Mouse (Mus musculus): ENCODE data around the gene Oser1. TPM values are rescaled to one million over a fixed set of nuclear protein-coding genes. Genes with fewer than 3 reads are reported as not detected.
A peak's percentile ranks its signal among the peaks of the same experiment; 100 is the strongest.
"Not testable (repeated sequence)": the region's sequence is repeated elsewhere in the genome, so short reads cannot be mapped to it uniquely, and the experiment has no call there.

Gene Oser1
- total and polyA plus RNA-seq, 3 experiments = 9.7 to 21.2 (median 19.6) TPM

DNA sequence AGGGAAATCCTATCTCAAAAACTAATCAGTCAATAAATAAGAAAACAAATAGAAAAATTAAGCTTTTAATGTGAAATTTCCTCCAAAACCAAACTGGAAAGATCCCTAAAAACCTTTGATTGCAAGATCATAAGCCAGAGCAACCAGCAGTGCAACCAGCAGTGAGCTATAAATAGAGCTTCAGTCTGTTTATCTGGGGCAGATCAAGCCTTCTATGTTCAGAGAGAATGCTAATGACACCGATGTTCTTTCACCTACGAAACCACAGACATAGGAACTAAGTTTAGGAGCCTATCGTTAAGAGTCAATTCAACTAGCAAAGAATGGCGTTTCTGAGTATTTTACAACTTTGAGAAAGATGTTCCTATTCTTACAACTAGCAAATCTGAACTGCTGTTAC lies 12.7 kb downstream of the Oser1 start:
- WGBS = 55% methylated on average over 4 of the region's 4 CpGs
- intact Hi-C loops (cut with DNase I) = loop anchor here (10.0 kb wide), 2 partner anchors 207 to 477 kb away; partner anchors contain the start of genes Srsf6 and Tox2
- no peak overlapping the region for H3K4me3 ChIP-seq
- no peaks in the 10 kb centered on the region; the same call in 1 of the 2 replicates for H3K4me1 ChIP-seq (ENCODE audit: control insufficient read depth, insufficient read depth, low read length)
- no peak for DNase-seq
- peaks cover 30% of the 10 kb centered on the region for H3K36me3 ChIP-seq (ENCODE audit: control insufficient read depth, insufficient read depth, low read length)
- peaks cover 5% of the 10 kb centered on the region; the same call in 1 of the 2 replicates for H3K79me2 ChIP-seq (replicated peaks; ENCODE audit: control insufficient read depth, insufficient read depth, low read length)
- H3K27me3 ChIP-seq (ENCODE audit: control insufficient read depth, insufficient read depth, low read length) = no peaks in the 10 kb centered on the region
- TF ChIP-seq CTCF (IDR thresholded peaks at IDR 0.05) = no peak
- TF ChIP-seq POLR2A (IDR thresholded peaks at IDR 0.05; ENCODE audit: insufficient read depth, low read depth, low read length) = no peak
- TF ChIP-seq EP300 (IDR thresholded peaks at IDR 0.05; ENCODE audit: insufficient read depth, low read depth, low read length) = no peak
- peak overlapping the region; percentile 21; the same call in 1 of the 2 replicates for H3K27ac ChIP-seq
- H3K9ac ChIP-seq (ENCODE audit: low read depth, low read length) = no peak overlapping the region

DNA sequence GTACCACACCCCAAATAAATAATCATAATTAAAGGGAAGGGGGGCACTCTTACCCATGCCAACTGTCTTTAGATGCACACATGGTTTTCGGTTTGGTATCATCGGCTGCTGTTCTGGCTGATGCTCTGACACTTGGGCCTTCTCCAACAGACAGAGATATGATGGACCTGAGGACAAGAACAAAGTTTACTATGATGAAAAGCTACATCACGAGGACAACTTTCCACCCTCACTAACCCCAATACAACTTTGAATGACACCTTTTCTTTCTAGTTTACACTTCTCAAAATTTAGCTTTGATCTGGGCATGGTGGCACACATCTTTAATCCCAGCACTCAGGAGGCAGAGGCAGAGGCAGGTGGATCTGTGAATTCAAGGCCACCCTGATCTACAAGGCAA lies 13.2 kb downstream of the Oser1 start:
- not testable (repeated sequence) for H3K79me2 ChIP-seq (replicated peaks; ENCODE audit: control insufficient read depth, insufficient read depth, low read length); DNase-seq; H3K27me3 ChIP-seq (ENCODE audit: control insufficient read depth, insufficient read depth, low read length); H3K4me1 ChIP-seq (ENCODE audit: control insufficient read depth, insufficient read depth, low read length); H3K4me3 ChIP-seq; H3K9ac ChIP-seq (ENCODE audit: low read depth, low read length)
- H3K36me3 ChIP-seq (ENCODE audit: control insufficient read depth, insufficient read depth, low read length) = peaks cover 30% of the 10 kb centered on the region
- intact Hi-C loops (cut with DNase I) = loop anchor here (10.0 kb wide), 2 partner anchors 207 to 477 kb away; partner anchors contain the start of genes Srsf6 and Tox2
- WGBS = 67% methylated on average over 3 of the region's 3 CpGs
- peak overlapping the region; percentile 21; the same call in 1 of the 2 replicates for H3K27ac ChIP-seq

DNA sequence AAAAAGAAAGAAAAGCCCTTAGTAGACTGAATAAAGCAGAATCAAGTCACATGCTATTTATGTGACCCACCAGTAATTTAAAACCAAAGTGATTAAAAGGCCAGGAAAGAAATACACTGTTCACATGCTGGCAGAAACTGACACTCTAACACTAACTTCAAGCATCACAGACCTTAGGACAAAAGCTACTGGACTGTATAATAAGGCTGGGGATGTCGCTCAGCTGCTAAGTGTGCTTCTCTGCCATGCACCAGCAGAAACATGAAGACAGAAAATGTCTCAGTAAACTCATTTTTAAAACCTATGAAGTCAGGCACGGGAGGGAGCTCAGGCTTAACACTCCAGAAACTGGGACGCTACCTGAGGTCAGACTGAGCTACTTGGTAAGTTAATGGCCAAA lies 14.3 kb downstream of the Oser1 start:
- Histone ChIP-seq H3K36me3 (ENCODE audit: control insufficient read depth, insufficient read depth, low read length) (peaks cover 25% of the 10 kb centered on the region), H3K27ac (no peak overlapping the region), H3K4me3 (no peak overlapping the region), H3K9ac (ENCODE audit: low read depth, low read length) (no peak overlapping the region), H3K4me1 (ENCODE audit: control insufficient read depth, insufficient read depth, low read length) (no peaks in the 10 kb centered on the region; the same call in 1 of the 2 replicates), H3K79me2 (replicated peaks; ENCODE audit: control insufficient read depth, insufficient read depth, low read length) (peaks cover 5% of the 10 kb centered on the region; the same call in 1 of the 2 replicates), H3K27me3 (ENCODE audit: control insufficient read depth, insufficient read depth, low read length) (no peaks in the 10 kb centered on the region)
- DNase-seq = no peak
- intact Hi-C loops (cut with DNase I) = loop anchor here (10.0 kb wide), 2 partner anchors 205 to 475 kb away; partner anchors contain the start of genes Srsf6 and Tox2
- 90% methylated on average over 3 of the region's 3 CpGs for WGBS
- TF ChIP-seq CTCF (IDR thresholded peaks at IDR 0.05) (no peak), POLR2A (IDR thresholded peaks at IDR 0.05; ENCODE audit: insufficient read depth, low read depth, low read length) (no peak), EP300 (IDR thresholded peaks at IDR 0.05; ENCODE audit: insufficient read depth, low read depth, low read length) (no peak)

DNA sequence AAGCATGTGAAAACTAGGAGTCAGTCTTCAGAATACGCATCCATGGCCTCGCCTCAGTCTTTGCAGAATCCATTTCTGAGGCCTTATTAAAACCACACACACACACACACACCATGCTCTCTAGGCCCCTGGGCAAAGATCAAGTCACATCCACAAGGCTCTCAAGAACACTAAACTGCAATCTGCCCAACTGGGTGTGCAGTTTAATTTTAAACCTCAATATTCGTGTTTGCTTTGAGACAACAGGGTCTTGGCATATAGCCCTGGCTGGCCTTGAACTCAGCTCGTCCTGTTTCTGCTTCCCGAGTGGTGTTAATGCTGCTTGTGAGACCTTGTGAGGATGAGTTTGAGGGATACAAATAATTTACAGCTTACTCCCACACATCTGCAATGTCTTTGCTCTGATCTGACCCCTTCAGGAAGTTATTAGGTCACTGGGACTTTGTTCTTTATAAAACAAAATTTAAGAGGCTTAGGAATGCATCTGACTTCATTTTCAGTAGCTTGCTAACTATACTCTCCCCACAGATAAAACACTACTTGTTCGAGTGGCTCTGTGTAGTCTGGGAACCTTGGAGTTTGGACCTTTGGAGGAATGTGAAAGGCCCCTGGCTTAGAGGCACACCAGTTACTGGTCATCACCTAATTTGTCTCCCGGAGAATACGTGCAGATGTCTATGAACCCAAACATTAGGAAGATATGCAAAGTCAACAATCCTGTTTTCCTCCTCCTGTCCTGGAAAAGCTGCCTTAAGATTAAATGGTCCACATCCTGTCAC lies 20.3 kb downstream of the Oser1 start:
- no peak for TF ChIP-seq POLR2A (IDR thresholded peaks at IDR 0.05; ENCODE audit: insufficient read depth, low read depth, low read length)
- no peak for TF ChIP-seq CTCF (IDR thresholded peaks at IDR 0.05)
- TF ChIP-seq EP300 (IDR thresholded peaks at IDR 0.05; ENCODE audit: insufficient read depth, low read depth, low read length) = no peak
- H3K27me3 ChIP-seq (ENCODE audit: control insufficient read depth, insufficient read depth, low read length) = no peaks in the 10 kb centered on the region
- H3K36me3 ChIP-seq (ENCODE audit: control insufficient read depth, insufficient read depth, low read length) = peaks cover 2% of the 10 kb centered on the region
- peaks cover 1% of the 10 kb centered on the region for H3K4me1 ChIP-seq (ENCODE audit: control insufficient read depth, insufficient read depth, low read length)
- H3K9ac ChIP-seq (ENCODE audit: low read depth, low read length) = no peak overlapping the region
- 44% methylated on average over 8 of the region's 8 CpGs for WGBS
- no peak for DNase-seq
- no peak overlapping the region for H3K27ac ChIP-seq
- H3K4me3 ChIP-seq = no peak overlapping the region
- intact Hi-C loops (cut with DNase I) = loop anchor here (5.0 kb wide), 1 partner anchor 132 kb away; no protein-coding TSS in a partner anchor
- H3K79me2 ChIP-seq (replicated peaks; ENCODE audit: control insufficient read depth, insufficient read depth, low read length) = peaks cover 2% of the 10 kb centered on the region; the same call in 1 of the 2 replicates

DNA sequence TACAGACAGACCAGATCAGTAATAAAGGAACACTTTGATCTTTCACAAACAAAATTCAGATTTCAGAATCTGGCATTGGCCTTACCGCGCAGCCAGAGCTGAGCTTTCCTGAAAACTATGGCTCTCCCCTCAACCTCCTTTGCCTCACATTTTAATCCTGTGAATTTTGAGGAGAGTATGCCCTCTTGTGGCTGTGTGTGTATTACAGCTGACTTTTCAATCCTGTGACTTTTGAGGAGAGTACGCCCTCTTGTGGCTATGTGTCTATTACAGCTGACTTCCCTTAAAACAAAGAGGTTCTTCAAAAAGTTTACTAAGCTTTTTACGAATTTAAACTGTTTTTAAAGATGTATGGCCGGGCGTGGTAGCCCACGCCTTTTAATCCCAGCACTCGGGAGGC lies 23.3 kb downstream of the Oser1 start:
- intact Hi-C loops (cut with DNase I) = loop anchor here (1.0 to 5.0 kb wide), 3 partner anchors 61 to 352 kb away; no protein-coding TSS in a partner anchor
- DNase-seq = peak; percentile 73 to 74
- whole genome bisulfite sequencing = 3% methylated on average over 8 of the region's 8 CpGs
- Histone ChIP-seq H3K4me3 (no peak overlapping the region), H3K9ac (ENCODE audit: low read depth, low read length) (no peak overlapping the region), H3K4me1 (ENCODE audit: control insufficient read depth, insufficient read depth, low read length) (peaks cover 5% of the 10 kb centered on the region), H3K79me2 (replicated peaks; ENCODE audit: control insufficient read depth, insufficient read depth, low read length) (no peaks in the 10 kb centered on the region), H3K36me3 (ENCODE audit: control insufficient read depth, insufficient read depth, low read length) (no peaks in the 10 kb centered on the region), H3K27ac (no peak overlapping the region), H3K27me3 (ENCODE audit: control insufficient read depth, insufficient read depth, low read length) (no peaks in the 10 kb centered on the region)
- TF ChIP-seq CTCF (IDR thresholded peaks at IDR 0.05) (peak; percentile 98), EP300 (IDR thresholded peaks at IDR 0.05; ENCODE audit: insufficient read depth, low read depth, low read length) (peak; percentile 35; the same call in 1 of the 2 replicates), POLR2A (IDR thresholded peaks at IDR 0.05; ENCODE audit: insufficient read depth, low read depth, low read length) (no peak)

DNA sequence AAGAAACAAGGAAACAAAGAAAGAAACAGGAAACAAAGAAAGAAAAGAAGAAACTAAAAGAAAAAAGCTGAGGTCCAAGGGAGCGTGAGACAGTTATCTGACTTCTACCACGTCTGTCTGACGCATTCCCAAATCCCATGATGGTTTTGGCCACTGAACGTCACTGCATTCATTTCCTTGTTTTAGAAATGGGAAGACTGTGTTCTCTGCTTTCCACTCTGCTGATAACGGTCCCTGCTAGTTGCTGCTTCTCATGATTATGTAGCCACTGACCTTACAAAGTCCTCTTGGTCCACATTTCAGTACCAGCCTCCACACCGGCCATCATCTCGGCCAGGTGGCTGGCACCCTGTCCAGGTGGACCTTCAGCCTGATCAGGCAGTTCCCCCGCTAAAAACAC lies 25.3 kb downstream of the Oser1 start:
- H3K4me1 ChIP-seq (ENCODE audit: control insufficient read depth, insufficient read depth, low read length) = peaks cover 5% of the 10 kb centered on the region
- H3K9ac ChIP-seq (ENCODE audit: low read depth, low read length) = peak overlapping the region; percentile 49
- intact Hi-C loops (cut with DNase I) = no loop called here
- 21% methylated on average over 8 of the region's 8 CpGs for WGBS
- no peaks in the 10 kb centered on the region for H3K36me3 ChIP-seq (ENCODE audit: control insufficient read depth, insufficient read depth, low read length)
- H3K27ac ChIP-seq = peak overlapping the region; percentile 97
- no peaks in the 10 kb centered on the region for H3K27me3 ChIP-seq (ENCODE audit: control insufficient read depth, insufficient read depth, low read length)
- no peaks in the 10 kb centered on the region for H3K79me2 ChIP-seq (replicated peaks; ENCODE audit: control insufficient read depth, insufficient read depth, low read length)
- no peak overlapping the region for H3K4me3 ChIP-seq
- peak in 1 of 2 experiments; percentile 66 for DNase-seq
- TF ChIP-seq POLR2A (IDR thresholded peaks at IDR 0.05; ENCODE audit: insufficient read depth, low read depth, low read length) (peak; percentile 48), CTCF (IDR thresholded peaks at IDR 0.05) (no peak), EP300 (IDR thresholded peaks at IDR 0.05; ENCODE audit: insufficient read depth, low read depth, low read length) (peak; percentile 73; the same call in 1 of the 2 replicates)

All from heart, adult 2 months (tissue).